Mouse (Mus musculus): ENCODE results near the gene Fam214a. TPM values are rescaled to one million over a fixed set of nuclear protein-coding genes. Genes with fewer than 3 reads are reported as not detected.

The Fam214a gene
- polyA plus RNA-seq, 1 experiment from 2014 or later = 11.8 TPM

Other genes starting within 250 kb of the Fam214a start
- 0.05 TPM in 1 of 2 replicates, not detected in the other for gene Onecut1, start 91.0 kb upstream of the Fam214a start, polyA plus RNA-seq (2016; fragmentation: Nextera tagmentation; extraction: Ambion mirVana)
- 265 and 268 TPM in 2 replicates for gene Arpp19, start 84.7 kb downstream of the Fam214a start, polyA plus RNA-seq (2016; fragmentation: Nextera tagmentation; extraction: Ambion mirVana)
- 15.8 and 17.4 TPM in 2 replicates for gene Myo5a, start 118.1 kb downstream of the Fam214a start, polyA plus RNA-seq (2016; fragmentation: Nextera tagmentation; extraction: Ambion mirVana)

Data from heart, embryonic 12.5 days (tissue).